Mouse (Mus musculus): Measurements from ENCODE around the gene Leap2.

DNA sequence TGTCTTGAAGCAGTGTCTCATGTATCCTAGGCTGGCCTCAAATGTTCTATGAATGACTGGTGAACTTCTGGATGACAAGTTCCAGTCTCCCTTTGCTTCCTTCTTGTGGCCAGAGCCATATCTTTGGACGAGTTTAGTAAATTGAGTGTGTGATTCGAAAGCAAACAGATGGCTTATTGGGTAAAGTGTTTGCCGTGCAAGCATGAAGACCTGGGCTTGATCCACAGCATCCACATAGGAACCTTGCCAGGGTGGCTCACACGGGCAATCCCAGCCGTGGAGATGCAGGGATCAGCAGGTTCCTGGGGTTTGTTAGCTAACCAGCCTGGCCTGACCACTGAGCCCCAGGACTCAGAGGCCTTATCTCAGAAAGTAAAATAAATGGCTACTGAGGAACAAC is 30.1 kb upstream of the Leap2 start:
- TF ChIP-seq GATA1 (IDR thresholded peaks at IDR 0.05; ENCODE audit: borderline replicate concordance, low read length): no peak
- TF ChIP-seq FLI1 (IDR thresholded peaks at IDR 0.05; ENCODE audit: low read length): no peak
